Mouse (Mus musculus) forebrain, embryonic 11.5 days (tissue): ENCODE results near the gene Gorasp2. TPM values are rescaled to one million over a fixed set of nuclear protein-coding genes. Genes with fewer than 3 reads are reported as not detected.

ENCODE experiments used
- ATAC-seq: fragments of 200-750 bp; cut with Nextera tagmentation; replicated peaks from 2 replicates; pipeline ENCODE4 v1.8.0; 2017; ENCODE audit warnings: moderate TSS enrichment; ENCODE audit not compliant: low FRiP score
- DNase-seq: peaks from one replicate; pipeline ENCODE4 v3.0.0-alpha.2; 2017; ENCODE audit warnings: low spot score
- H3K27ac ChIP-seq: fragments of 300-500 bp; sonication (generic); 2 replicates; pipeline ENCODE4 v1.5.1; 2014; ENCODE audit warnings: low read depth, low read length
- H3K27me3 ChIP-seq: fragments of 300-500 bp; sonication (generic); 2 replicates; pipeline ENCODE4 v1.6.1; 2014; ENCODE audit warnings: mild to moderate bottlenecking, low read length, mixed read lengths; ENCODE audit not compliant: control insufficient read depth, insufficient read depth
- H3K36me3 ChIP-seq: fragments of 300-500 bp; sonication (generic); 2 replicates; pipeline ENCODE4 v1.6.1; 2014; ENCODE audit warnings: mild to moderate bottlenecking, low read length, moderate library complexity, mixed read lengths; ENCODE audit not compliant: control insufficient read depth, insufficient read depth
- H3K4me1 ChIP-seq: fragments of 300-500 bp; sonication (generic); replicated peaks from 2 replicates; pipeline ENCODE4 v1.6.1; 2014; ENCODE audit warnings: low read length, mixed read lengths; ENCODE audit not compliant: control insufficient read depth, insufficient read depth
- H3K4me2 ChIP-seq: fragments of 300-500 bp; sonication (generic); 2 replicates; pipeline ENCODE4 v1.6.1; 2014; ENCODE audit warnings: low read depth, mild to moderate bottlenecking, low read length, moderate library complexity, mixed read lengths; ENCODE audit not compliant: severe bottlenecking
- H3K4me3 ChIP-seq: fragments of 300-500 bp; sonication (generic); 2 replicates; pipeline ENCODE4 v1.5.1; 2014; ENCODE audit warnings: low read depth, low read length
- H3K9ac ChIP-seq: fragments of 300-500 bp; sonication (generic); 2 replicates; pipeline ENCODE4 v1.6.1; 2014; ENCODE audit warnings: low read length
- H3K9me3 ChIP-seq: fragments of 300-500 bp; sonication (generic); 2 replicates; pipeline ENCODE4 v1.6.1; 2016; ENCODE audit warnings: low read length, mixed read lengths; ENCODE audit not compliant: control insufficient read depth
- WGBS: fragments of 180-500 bp; shearing (Covaris S2); extraction: QIAGEN DNeasy Blood & Tissue Kit; methylation state at CpG from one replicate; pipeline ENCODE4 v1.1.7; 2014; 5-methylcytosine and 5-hydroxymethylcytosine counted together
- polyA plus RNA-seq: library from polyadenylated mRNA; unstranded; fragments of >200 nt; fragmentation: Nextera tagmentation; extraction: Ambion mirVana; gene quantifications from 2 replicates; pipeline ENCODE4 v1.2.1, GENCODE M21; 2014

The Gorasp2 gene
- polyA plus RNA-seq, 1 experiment from 2014 or later, result 150 TPM

- Histone ChIP-seq H3K4me3 (no peak overlapping the region), H3K27ac (no peak overlapping the region), H3K4me1 (no peaks in the 10 kb centered on the region), H3K9ac (no peak overlapping the region), H3K4me2 (no peak overlapping the region), H3K36me3 (no peaks in the 10 kb centered on the region), H3K9me3 (no peaks in the 10 kb centered on the region), H3K27me3 (no peaks in the 10 kb centered on the region)
- 71% methylated on average over 2 of the region's 2 CpGs for WGBS
- no peak for ATAC-seq
- DNase-seq, result no peak
Measured at GRCm38 (mm10) chr2:70669896-70670295, 8.5 kb downstream of the Gorasp2 start.

GRCm38 (mm10) chr2:70672476-70672875 lies 11.1 kb downstream of the Gorasp2 start:
- no peak overlapping the region for H3K27ac ChIP-seq
- no peaks in the 10 kb centered on the region for H3K9me3 ChIP-seq
- WGBS, result 88% methylated on average over 2 of the region's 2 CpGs
- ATAC-seq (no peak), DNase-seq (no peak)
- H3K9ac ChIP-seq, result no peak overlapping the region
- H3K4me3 ChIP-seq, result no peak overlapping the region
- no peaks in the 10 kb centered on the region for H3K36me3 ChIP-seq
- H3K4me1 ChIP-seq, result no peaks in the 10 kb centered on the region
- H3K27me3 ChIP-seq, result no peaks in the 10 kb centered on the region
- H3K4me2 ChIP-seq, result no peak overlapping the region

DNA sequence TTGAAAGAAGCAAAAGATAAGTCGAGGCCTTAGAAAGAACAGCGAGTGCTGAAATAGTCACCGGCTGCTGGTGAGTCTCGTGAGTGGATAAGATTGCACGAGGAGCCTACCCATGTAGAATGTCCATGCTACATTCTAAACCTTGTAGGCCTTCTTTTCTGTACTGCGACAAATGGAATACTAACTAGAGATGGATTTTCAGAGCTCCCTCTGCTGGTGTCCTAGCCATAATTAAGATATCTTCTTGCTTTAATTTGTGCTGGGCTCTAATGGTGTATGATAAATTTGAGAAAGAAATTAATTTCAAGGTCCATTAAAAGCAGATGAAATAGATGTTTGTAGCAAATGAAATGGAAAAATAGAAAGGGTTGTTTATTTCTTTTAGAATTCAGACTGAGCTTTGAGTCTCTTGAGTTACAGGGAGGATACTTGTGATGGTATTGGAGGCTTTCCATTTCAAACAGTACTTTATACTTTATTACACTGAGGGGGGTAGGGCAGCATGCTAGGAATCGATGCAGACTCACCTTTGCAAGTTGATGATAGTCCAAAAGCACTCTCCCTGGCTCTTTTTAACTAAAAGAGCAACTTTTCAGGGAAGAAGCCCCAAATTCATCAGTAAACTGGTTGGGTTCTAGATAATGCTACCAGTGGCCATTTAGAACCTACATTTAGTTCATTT lies 12.2 kb downstream of the Gorasp2 start:
- no peak overlapping the region for H3K4me3 ChIP-seq
- no peaks in the 10 kb centered on the region for H3K4me1 ChIP-seq
- H3K36me3 ChIP-seq, result peaks cover 2% of the 10 kb centered on the region; the same call in 1 of the 2 replicates
- DNase-seq (no peak), ATAC-seq (no peak)
- H3K27me3 ChIP-seq, result no peaks in the 10 kb centered on the region
- no peaks in the 10 kb centered on the region for H3K9me3 ChIP-seq
- no peak overlapping the region for H3K4me2 ChIP-seq
- no peak overlapping the region for H3K27ac ChIP-seq
- WGBS, result 87% methylated on average over 7 of the region's 7 CpGs
- no peak overlapping the region for H3K9ac ChIP-seq

DNA sequence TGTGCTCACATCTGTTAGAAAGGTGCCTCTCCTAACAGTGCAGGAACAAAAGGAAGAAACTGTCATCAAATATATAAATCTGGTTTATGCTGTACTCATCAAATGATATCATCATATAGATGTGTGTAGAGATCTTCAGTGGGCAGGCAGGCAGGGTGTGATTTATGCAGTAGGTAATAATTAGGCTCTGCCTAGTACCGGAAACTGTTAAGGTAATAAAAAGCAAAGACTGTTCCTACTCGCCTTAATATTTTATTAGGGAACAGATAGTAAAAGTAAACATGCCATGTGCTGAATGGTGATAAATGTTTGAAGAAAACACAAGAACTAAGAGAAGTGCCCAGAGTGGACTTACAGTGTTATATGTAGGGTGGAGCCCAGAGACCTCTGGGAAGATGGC lies 20.9 kb downstream of the Gorasp2 start:
- 88% methylated on average over 2 of the region's 2 CpGs for WGBS
- ATAC-seq (no peak), DNase-seq (no peak)
- no peaks in the 10 kb centered on the region for H3K4me1 ChIP-seq
- no peaks in the 10 kb centered on the region for H3K9me3 ChIP-seq
- no peak overlapping the region for H3K9ac ChIP-seq
- no peak overlapping the region for H3K27ac ChIP-seq
- H3K4me2 ChIP-seq, result no peak overlapping the region
- H3K27me3 ChIP-seq, result no peaks in the 10 kb centered on the region
- no peak overlapping the region for H3K4me3 ChIP-seq
- H3K36me3 ChIP-seq, result peaks cover 11% of the 10 kb centered on the region; the same call in 1 of the 2 replicates

GRCm38 (mm10) chr2:70688454-70689078 lies 27.2 kb downstream of the Gorasp2 start:
- Histone ChIP-seq H3K9ac (no peak overlapping the region), H3K36me3 (peaks cover 9% of the 10 kb centered on the region; the same call in 1 of the 2 replicates), H3K9me3 (no peaks in the 10 kb centered on the region), H3K4me2 (no peak overlapping the region), H3K27ac (no peak overlapping the region), H3K4me3 (no peak overlapping the region), H3K4me1 (no peaks in the 10 kb centered on the region), H3K27me3 (no peaks in the 10 kb centered on the region)
- DNase-seq (peak; percentile 46), ATAC-seq (no peak)
- 95% methylated on average over 21 of the region's 21 CpGs for WGBS

- no peak overlapping the region for H3K4me2 ChIP-seq
- ATAC-seq (no peak), DNase-seq (peak; percentile 42)
- H3K4me1 ChIP-seq, result no peaks in the 10 kb centered on the region
- WGBS, result 84% methylated on average over 11 of the region's 11 CpGs
- no peak overlapping the region for H3K27ac ChIP-seq
- H3K9me3 ChIP-seq, result no peaks in the 10 kb centered on the region
- H3K9ac ChIP-seq, result no peak overlapping the region
- peaks cover 3% of the 10 kb centered on the region; the same call in 1 of the 2 replicates for H3K36me3 ChIP-seq
- no peak overlapping the region for H3K4me3 ChIP-seq
- H3K27me3 ChIP-seq, result no peaks in the 10 kb centered on the region
Measured at GRCm38 (mm10) chr2:70690195-70690594, 28.8 kb downstream of the Gorasp2 start.

DNA sequence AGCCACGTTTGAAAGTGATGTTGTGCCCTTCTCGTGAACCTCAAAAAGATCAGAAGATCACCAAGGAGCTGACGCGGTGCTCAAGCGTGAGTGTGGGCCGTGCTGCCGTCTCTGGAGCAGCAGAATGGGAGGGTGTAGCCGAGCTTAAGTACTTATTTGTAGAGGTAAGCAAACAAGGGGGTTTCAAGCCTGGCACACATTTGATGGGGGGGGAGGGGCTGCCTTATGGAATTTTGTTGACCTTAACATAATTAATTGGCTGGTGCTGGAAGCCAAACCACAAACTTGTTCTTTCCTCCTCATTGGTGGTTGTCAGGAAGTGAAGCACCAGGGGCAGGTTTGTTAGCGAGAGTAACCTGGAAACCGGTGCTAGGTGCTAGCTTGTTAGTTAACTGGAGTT lies 34.3 kb downstream of the Gorasp2 start:
- no peak overlapping the region for H3K4me3 ChIP-seq
- no peak overlapping the region for H3K4me2 ChIP-seq
- WGBS, result 92% methylated on average over 10 of the region's 10 CpGs
- no peaks in the 10 kb centered on the region for H3K27me3 ChIP-seq
- no peaks in the 10 kb centered on the region for H3K4me1 ChIP-seq
- DNase-seq, result no peak
- peaks cover 2% of the 10 kb centered on the region; the same call in 1 of the 2 replicates for H3K36me3 ChIP-seq
- H3K27ac ChIP-seq, result no peak overlapping the region
- no peak for ATAC-seq
- H3K9me3 ChIP-seq, result no peaks in the 10 kb centered on the region
- H3K9ac ChIP-seq, result no peak overlapping the region

DNA sequence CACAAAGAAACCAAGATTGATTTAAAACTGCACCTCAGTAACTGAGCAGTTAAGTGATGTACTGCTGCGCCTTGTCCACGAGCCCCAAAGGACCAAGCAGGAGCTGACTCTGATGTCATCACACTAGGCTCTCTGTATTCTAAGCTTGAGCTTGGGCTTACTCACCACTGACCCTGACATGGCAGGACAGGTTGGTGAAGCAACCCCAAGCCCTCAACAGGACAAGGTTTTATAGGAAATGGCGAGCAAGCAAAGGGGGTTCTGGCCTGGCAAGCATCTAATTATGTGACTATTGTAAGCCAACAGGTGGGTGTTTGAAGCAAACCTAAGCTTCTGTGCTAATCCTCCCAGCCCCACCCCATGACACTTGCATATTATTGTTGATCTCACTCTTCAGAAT lies 39.5 kb downstream of the Gorasp2 start:
- ATAC-seq (no peak), DNase-seq (no peak)
- H3K27ac ChIP-seq, result no peak overlapping the region
- no peak overlapping the region for H3K4me2 ChIP-seq
- no peak overlapping the region for H3K9ac ChIP-seq
- no peak overlapping the region for H3K4me3 ChIP-seq
- 89% methylated on average over 3 of the region's 3 CpGs for WGBS
- no peaks in the 10 kb centered on the region for H3K4me1 ChIP-seq
- H3K36me3 ChIP-seq, result no peaks in the 10 kb centered on the region
- no peaks in the 10 kb centered on the region for H3K9me3 ChIP-seq
- H3K27me3 ChIP-seq, result no peaks in the 10 kb centered on the region

GRCm38 (mm10) chr2:70701571-70701970 lies 40.2 kb downstream of the Gorasp2 start:
- H3K4me2 ChIP-seq, result no peak overlapping the region
- 71% methylated on average over 9 of the region's 9 CpGs for WGBS
- no peak overlapping the region for H3K4me3 ChIP-seq
- no peaks in the 10 kb centered on the region for H3K4me1 ChIP-seq
- H3K36me3 ChIP-seq, result no peaks in the 10 kb centered on the region
- H3K9ac ChIP-seq, result no peak overlapping the region
- H3K27ac ChIP-seq, result no peak overlapping the region
- H3K27me3 ChIP-seq, result no peaks in the 10 kb centered on the region
- ATAC-seq, result no peak
- no peak for DNase-seq
- no peaks in the 10 kb centered on the region for H3K9me3 ChIP-seq
